Mouse (Mus musculus) hindbrain, embryonic 16.5 days (tissue): ENCODE data around the gene Hivep2. TPM values are rescaled to one million over a fixed set of nuclear protein-coding genes. Genes with fewer than 3 reads are reported as not detected.

Experiments used
- ATAC-seq: fragments of 200-750 bp; cut with Nextera tagmentation; 2 replicates; pipeline ENCODE4 v1.8.0; 2017; ENCODE audit warnings: moderate TSS enrichment, moderate library complexity
- H3K27ac ChIP-seq: fragments of 300-500 bp; sonication (generic); 2 replicates; pipeline ENCODE4 v1.5.1; 2014; ENCODE audit warnings: low read depth, mild to moderate bottlenecking, control low read depth, low read length, moderate library complexity
- H3K27me3 ChIP-seq: fragments of 300-500 bp; sonication (generic); replicated peaks from 2 replicates; pipeline ENCODE4 v1.6.1; 2014; ENCODE audit warnings: low read length; ENCODE audit not compliant: control insufficient read depth, insufficient read depth
- H3K36me3 ChIP-seq: fragments of 300-500 bp; sonication (generic); 2 replicates; pipeline ENCODE4 v1.6.1; 2014; ENCODE audit warnings: mild to moderate bottlenecking, low read length, moderate library complexity, mixed read lengths; ENCODE audit not compliant: control insufficient read depth, insufficient read depth
- H3K4me1 ChIP-seq: fragments of 300-500 bp; sonication (generic); 2 replicates; pipeline ENCODE4 v1.6.1; 2014; ENCODE audit warnings: low read depth, low read length; ENCODE audit not compliant: control insufficient read depth, insufficient read depth
- H3K4me2 ChIP-seq: fragments of 300-500 bp; sonication (generic); 2 replicates; pipeline ENCODE4 v1.6.1; 2014; ENCODE audit warnings: mild to moderate bottlenecking, low read length, control low read depth, moderate library complexity
- H3K4me3 ChIP-seq: fragments of 300-500 bp; sonication (generic); 2 replicates; pipeline ENCODE4 v1.5.1; 2014; ENCODE audit warnings: mild to moderate bottlenecking, low read length, control low read depth, moderate library complexity
- H3K9ac ChIP-seq: fragments of 300-500 bp; sonication (generic); 2 replicates; pipeline ENCODE4 v1.6.1; 2014; ENCODE audit warnings: low read depth, mild to moderate bottlenecking, control low read depth, low read length, moderate library complexity
- H3K9me3 ChIP-seq: fragments of 300-500 bp; sonication (generic); 2 replicates; pipeline ENCODE4 v1.6.1; 2014; ENCODE audit warnings: mild to moderate bottlenecking, low read length, moderate library complexity; ENCODE audit not compliant: control insufficient read depth
- WGBS: fragments of 180-500 bp; shearing (Covaris S2); extraction: QIAGEN DNeasy Blood & Tissue Kit; methylation state at CpG from one replicate; pipeline ENCODE4 v1.1.7; 2014; 5-methylcytosine and 5-hydroxymethylcytosine counted together
- polyA plus RNA-seq: library from polyadenylated mRNA; unstranded; fragments of >200 nt; fragmentation: Nextera tagmentation; extraction: Ambion mirVana; gene quantifications from 2 replicates; pipeline ENCODE4 v1.2.1, GENCODE M21; 2015

The Hivep2 gene
- polyA plus RNA-seq, 1 experiment from 2014 or later: 12.5 TPM

GRCm38 (mm10) chr10:14046935-14047334, 81.1 kb downstream of the Hivep2 start:
- Histone ChIP-seq H3K4me3 (no peak overlapping the region), H3K4me1 (peaks cover 13% of the 10 kb centered on the region), H3K36me3 (no peaks in the 10 kb centered on the region), H3K27me3 (no peaks in the 10 kb centered on the region), H3K4me2 (no peak overlapping the region), H3K9ac (no peak overlapping the region), H3K9me3 (no peaks in the 10 kb centered on the region), H3K27ac (no peak overlapping the region)
- ATAC-seq: no peak
- WGBS: 75% methylated on average over 2 of the region's 2 CpGs

DNA sequence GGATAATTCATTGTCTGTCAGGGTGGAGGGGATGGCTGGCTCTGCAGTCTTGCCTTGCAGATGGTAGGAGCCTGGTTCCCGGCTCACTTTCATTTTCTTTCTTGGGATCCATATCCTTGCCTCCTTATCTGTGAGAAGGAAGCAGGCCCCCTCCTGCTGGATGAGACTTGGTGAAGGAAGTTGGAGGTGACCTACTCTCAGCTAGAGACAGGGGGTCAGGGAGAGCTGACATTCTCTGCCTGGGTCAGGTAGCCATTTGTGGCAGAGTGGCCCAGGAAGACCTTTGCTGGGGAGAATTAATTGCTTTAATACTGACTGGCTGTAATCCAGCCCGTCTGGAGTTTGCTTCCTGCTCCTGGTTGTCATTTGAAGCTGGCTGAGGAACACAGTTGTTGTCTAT, 81.8 kb downstream of the Hivep2 start:
- no peak overlapping the region for H3K4me3 ChIP-seq
- 0 out of 2 replicates have a peak, but pooled peaks have one; percentile 6 for ATAC-seq
- no peak overlapping the region for H3K9ac ChIP-seq
- 51% methylated on average over 2 of the region's 2 CpGs for WGBS
- H3K27me3 ChIP-seq: no peaks in the 10 kb centered on the region
- no peaks in the 10 kb centered on the region for H3K9me3 ChIP-seq
- no peaks in the 10 kb centered on the region for H3K36me3 ChIP-seq
- H3K27ac ChIP-seq: no peak overlapping the region
- peaks cover 13% of the 10 kb centered on the region for H3K4me1 ChIP-seq
- no peak overlapping the region for H3K4me2 ChIP-seq

DNA sequence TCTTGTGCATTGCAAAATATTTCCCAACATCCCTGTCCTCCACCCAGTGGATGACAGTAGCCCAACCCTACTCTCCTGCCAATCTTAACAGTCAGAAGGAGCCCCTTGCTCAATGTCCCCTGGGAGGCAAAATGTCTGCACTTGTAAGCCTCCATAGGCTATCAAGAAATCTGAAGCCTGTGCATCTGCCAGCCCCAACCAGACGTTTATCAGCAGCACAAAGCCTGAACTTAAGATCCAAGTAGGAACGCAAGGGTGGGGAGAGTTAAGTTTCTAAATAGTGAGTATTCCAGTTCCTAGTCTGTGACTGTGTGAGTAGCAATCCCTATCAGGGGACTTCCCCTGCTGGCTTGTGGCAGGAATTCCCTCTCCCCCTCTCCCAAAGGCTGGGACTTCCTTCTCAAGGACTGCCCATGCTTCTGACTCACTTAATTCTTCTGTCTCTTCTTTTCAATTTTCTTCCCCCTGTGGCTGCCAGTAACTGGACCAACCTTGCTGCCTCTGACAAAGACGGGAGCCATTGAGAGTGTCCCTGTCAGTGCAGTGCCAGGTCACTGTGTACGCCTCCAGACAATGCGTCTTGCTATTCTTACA, 82.5 kb downstream of the Hivep2 start:
- H3K4me3 ChIP-seq: no peak overlapping the region
- no peaks in the 10 kb centered on the region for H3K36me3 ChIP-seq
- no peak overlapping the region for H3K9ac ChIP-seq
- 57% methylated on average over 5 of the region's 5 CpGs for WGBS
- no peaks in the 10 kb centered on the region for H3K9me3 ChIP-seq
- H3K27ac ChIP-seq: no peak overlapping the region
- peaks cover 14% of the 10 kb centered on the region for H3K4me1 ChIP-seq
- H3K4me2 ChIP-seq: no peak overlapping the region
- no peak; the same call in 1 of the 2 replicates for ATAC-seq
- H3K27me3 ChIP-seq: no peaks in the 10 kb centered on the region

GRCm38 (mm10) chr10:14048916-14049445, 83.1 kb downstream of the Hivep2 start:
- Histone ChIP-seq H3K9ac (no peak overlapping the region), H3K4me2 (no peak overlapping the region), H3K27ac (no peak overlapping the region), H3K4me3 (no peak overlapping the region), H3K4me1 (peaks cover 15% of the 10 kb centered on the region), H3K36me3 (no peaks in the 10 kb centered on the region), H3K27me3 (no peaks in the 10 kb centered on the region), H3K9me3 (no peaks in the 10 kb centered on the region)
- no peak; the same call in 1 of the 2 replicates for ATAC-seq
- WGBS: 61% methylated on average over 10 of the region's 10 CpGs

DNA sequence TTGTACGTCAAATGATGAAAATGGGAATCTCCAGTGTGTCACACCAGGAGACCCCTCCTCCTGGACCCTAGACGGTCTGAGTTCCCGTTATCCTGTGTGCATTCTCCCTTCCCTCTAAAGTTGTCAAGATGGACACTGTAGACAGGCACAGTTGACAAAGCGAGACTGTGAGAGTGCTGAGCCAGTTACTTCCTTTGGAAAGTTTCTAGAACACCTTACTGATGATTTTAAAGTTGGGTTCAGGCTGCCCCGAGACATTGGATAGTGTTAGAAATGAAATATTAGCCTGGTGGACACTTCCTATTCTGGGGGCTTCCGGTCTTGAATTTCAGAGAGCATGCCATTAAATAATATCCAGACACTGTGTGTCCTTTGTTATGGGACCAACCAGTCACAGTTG, 83.8 kb downstream of the Hivep2 start:
- no peak overlapping the region for H3K27ac ChIP-seq
- no peak overlapping the region for H3K4me2 ChIP-seq
- no peak for ATAC-seq
- H3K27me3 ChIP-seq: no peaks in the 10 kb centered on the region
- no peak overlapping the region for H3K4me3 ChIP-seq
- H3K4me1 ChIP-seq: peaks cover 15% of the 10 kb centered on the region
- WGBS: 87% methylated on average over 6 of the region's 6 CpGs
- H3K9ac ChIP-seq: no peak overlapping the region
- H3K36me3 ChIP-seq: no peaks in the 10 kb centered on the region
- no peaks in the 10 kb centered on the region for H3K9me3 ChIP-seq

DNA sequence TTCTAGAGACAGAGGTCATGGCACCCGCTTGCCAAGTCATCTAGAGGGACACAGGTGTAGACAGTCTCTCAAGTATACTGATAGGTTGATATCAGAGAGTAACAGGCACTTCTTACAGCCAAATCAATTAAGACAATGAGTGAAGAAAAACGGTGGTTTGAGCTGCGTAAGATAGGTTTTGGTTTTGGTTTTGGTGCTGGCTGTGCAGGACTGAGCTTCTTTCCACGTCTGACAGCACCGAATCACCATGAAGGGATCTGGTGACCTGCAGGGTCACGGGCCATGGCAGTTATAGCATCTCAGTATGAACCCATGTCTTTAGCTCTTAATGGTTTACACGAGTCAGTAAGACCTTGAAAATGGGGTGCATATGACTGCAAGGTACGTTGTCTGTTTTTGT, 84.7 kb downstream of the Hivep2 start:
- no peaks in the 10 kb centered on the region for H3K27me3 ChIP-seq
- ATAC-seq: no peak
- H3K9me3 ChIP-seq: no peaks in the 10 kb centered on the region
- no peak overlapping the region for H3K9ac ChIP-seq
- H3K4me3 ChIP-seq: no peak overlapping the region
- peaks cover 19% of the 10 kb centered on the region for H3K4me1 ChIP-seq
- H3K36me3 ChIP-seq: no peaks in the 10 kb centered on the region
- H3K4me2 ChIP-seq: no peak overlapping the region
- 92% methylated on average over 8 of the region's 8 CpGs for WGBS
- no peak overlapping the region for H3K27ac ChIP-seq

DNA sequence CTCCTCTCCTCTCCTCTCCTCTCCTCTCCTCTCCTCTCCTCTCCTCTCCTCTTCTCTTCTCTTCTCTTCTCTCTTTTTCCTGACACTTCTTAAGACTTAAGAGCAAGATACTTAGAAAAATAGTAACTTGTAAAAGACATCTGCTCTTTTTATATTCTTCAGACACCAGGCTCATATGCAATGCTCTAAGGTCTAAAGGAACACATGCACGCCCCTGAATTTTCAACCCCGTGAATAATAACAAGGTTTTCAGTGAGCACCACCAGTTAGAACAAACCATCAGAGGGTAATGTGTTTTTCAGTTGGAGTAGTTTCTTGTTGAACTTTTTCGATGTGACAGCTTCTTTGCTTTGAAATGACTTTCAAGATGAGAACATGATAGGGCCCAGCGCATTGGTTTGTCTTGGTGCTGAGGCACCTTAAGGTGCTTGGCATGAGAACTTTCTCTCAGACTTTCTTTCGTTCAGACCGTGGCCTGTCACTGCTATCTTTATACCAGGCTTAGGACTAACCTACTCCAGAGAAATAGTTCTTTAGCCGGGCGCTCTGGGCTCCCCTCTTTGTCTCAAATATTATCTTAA, 86.3 kb downstream of the Hivep2 start:
- H3K4me1 ChIP-seq: peaks cover 30% of the 10 kb centered on the region
- H3K27ac ChIP-seq: no peak overlapping the region
- no peak overlapping the region for H3K9ac ChIP-seq
- H3K27me3 ChIP-seq: no peaks in the 10 kb centered on the region
- ATAC-seq: no peak
- H3K9me3 ChIP-seq: no peaks in the 10 kb centered on the region
- 93% methylated on average over 8 of the region's 8 CpGs for WGBS
- no peak overlapping the region for H3K4me3 ChIP-seq
- no peak overlapping the region for H3K4me2 ChIP-seq
- no peaks in the 10 kb centered on the region for H3K36me3 ChIP-seq

DNA sequence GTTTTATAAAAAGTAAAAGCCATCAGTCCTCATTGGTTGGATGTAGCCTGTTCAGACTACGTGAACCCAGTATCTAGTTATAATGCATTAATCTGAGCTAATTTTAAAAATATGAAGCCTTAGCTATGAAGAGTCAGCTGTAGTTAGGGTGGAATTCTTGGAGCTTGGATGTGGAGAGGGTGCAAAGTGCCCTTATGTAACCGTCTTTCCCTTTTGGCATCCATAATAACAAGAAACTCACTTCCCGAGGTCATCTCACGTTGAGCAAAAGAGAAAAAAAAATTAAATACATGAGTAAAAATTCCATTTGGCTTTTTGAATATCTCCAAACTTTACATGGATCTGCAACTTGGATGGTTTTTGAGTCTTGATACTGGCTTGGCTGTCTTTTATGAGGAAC, 89.0 kb downstream of the Hivep2 start:
- H3K9me3 ChIP-seq: no peaks in the 10 kb centered on the region
- 83% methylated on average over 4 of the region's 4 CpGs for WGBS
- no peak overlapping the region for H3K4me2 ChIP-seq
- H3K4me3 ChIP-seq: no peak overlapping the region
- no peaks in the 10 kb centered on the region for H3K36me3 ChIP-seq
- H3K9ac ChIP-seq: no peak overlapping the region
- no peak for ATAC-seq
- peaks cover 23% of the 10 kb centered on the region for H3K4me1 ChIP-seq
- H3K27ac ChIP-seq: no peak overlapping the region
- no peaks in the 10 kb centered on the region for H3K27me3 ChIP-seq

- 22% methylated on average over 9 of the region's 9 CpGs for WGBS
- H3K36me3 ChIP-seq: no peaks in the 10 kb centered on the region
- no peak overlapping the region for H3K4me3 ChIP-seq
- H3K4me2 ChIP-seq: no peak overlapping the region
- no peaks in the 10 kb centered on the region for H3K9me3 ChIP-seq
- no peak overlapping the region for H3K27ac ChIP-seq
- peak; percentile 59 for ATAC-seq
- H3K4me1 ChIP-seq: peaks cover 23% of the 10 kb centered on the region
- no peak overlapping the region for H3K9ac ChIP-seq
- no peaks in the 10 kb centered on the region for H3K27me3 ChIP-seq
Observed at GRCm38 (mm10) chr10:14055533-14055981, 89.7 kb downstream of the Hivep2 start.
